Mouse (Mus musculus) G1E-ER4 (cell line): Measurements from ENCODE around the gene Cdk12. TPM values are rescaled to one million over a fixed set of nuclear protein-coding genes. Genes with fewer than 3 reads are reported as not detected.

Source experiments
- GATA1 ChIP-seq: IDR thresholded peaks from one replicate; pipeline ENCODE4 v1.8.0; 2012; ENCODE audit warnings: low read length, inconsistent platforms
- polyA plus RNA-seq: library from polyadenylated mRNA; stranded (reverse); fragments of >175 nt; gene quantifications from 2 replicates; pipeline ENCODE4 v1.2.3, GENCODE M21; 2012

Cdk12 gene
- 17.0 and 19.2 TPM in 2 replicates for polyA plus RNA-seq

GRCm38 (mm10) chr11:98202641-98203350 is at the start of gene Cdk12:
TSS of gene Cdk12 (plus strand) at chr11:98203059.
- no peak for TF ChIP-seq GATA1

- no peak for TF ChIP-seq GATA1
Observed at GRCm38 (mm10) chr11:98155094-98155493, 47.8 kb upstream of the Cdk12 start.

GRCm38 (mm10) chr11:98168400-98168799 is 34.5 kb upstream of the Cdk12 start:
- no peak for TF ChIP-seq GATA1

- TF ChIP-seq GATA1, result no peak
Observed at GRCm38 (mm10) chr11:98187640-98188395, 15.0 kb upstream of the Cdk12 start.

GRCm38 (mm10) chr11:98190820-98191219 is 12.0 kb upstream of the Cdk12 start:
- no peak for TF ChIP-seq GATA1

GRCm38 (mm10) chr11:98192901-98193805 is 9.7 kb upstream of the Cdk12 start, which contains the start of gene Med1:
TSS of gene Med1 (minus strand) at chr11:98193293.
- TF ChIP-seq GATA1, result no peak

- TF ChIP-seq GATA1, result no peak
Observed at GRCm38 (mm10) chr11:98201791-98202640, 843 bp upstream of the Cdk12 start.

GRCm38 (mm10) chr11:98203351-98203911 is 572 bp downstream of the Cdk12 start:
- TF ChIP-seq GATA1, result no peak

GRCm38 (mm10) chr11:98203931-98204421 is 1.1 kb downstream of the Cdk12 start:
- TF ChIP-seq GATA1, result no peak

- no peak for TF ChIP-seq GATA1
Observed at GRCm38 (mm10) chr11:98205463-98205862, 2.6 kb downstream of the Cdk12 start.

- no peak for TF ChIP-seq GATA1
Observed at GRCm38 (mm10) chr11:98213311-98213710, 10.5 kb downstream of the Cdk12 start.

GRCm38 (mm10) chr11:98226349-98226748 is 23.5 kb downstream of the Cdk12 start:
- TF ChIP-seq GATA1, result no peak

- no peak for TF ChIP-seq GATA1
Observed at GRCm38 (mm10) chr11:98238416-98238815, 35.6 kb downstream of the Cdk12 start.

- no peak for TF ChIP-seq GATA1
Observed at GRCm38 (mm10) chr11:98238995-98239394, 36.1 kb downstream of the Cdk12 start.
